ENCODE assay signal across 8 mouse cellular contexts in genomic region chr10:80406684-80407501, GRCm38 (mm10). TPM values are rescaled to one million over a fixed set of nuclear protein-coding genes. Genes with fewer than 3 reads are reported as not detected.
DNase-seq lines count a peak whose midpoint lies in the region; ATAC-seq and TF ChIP-seq lines count a peak whose summit lies in the region.

TSS of gene Uqcr11 (minus strand) at chr10:80406830.

- H3K4me3 ChIP-seq in E14TG2a.4 (replicated peaks; ENCODE audit: low read length) = peak within 1 kb of the TSS; percentile 98
- peak within 1 kb of the TSS; percentile 90 for H3K4me3 ChIP-seq in forebrain, embryonic 13.5 days
- H3K4me3 ChIP-seq in liver, postnatal 0 days (ENCODE audit: low read depth, low read length) = peak within 1 kb of the TSS; percentile 70
- H3K4me3 ChIP-seq in neural tube, embryonic 14.5 days (ENCODE audit: low read depth, low read length) = peak within 1 kb of the TSS; percentile 77

- H3K27ac ChIP-seq in forebrain, embryonic 13.5 days = peak within 1 kb of the TSS; percentile 83
- peak within 1 kb of the TSS; percentile 85 for H3K27ac ChIP-seq in liver, postnatal 0 days (ENCODE audit: low read depth)
- H3K27ac ChIP-seq in neural tube, embryonic 14.5 days (ENCODE audit: low read depth, low read length) = peak within 1 kb of the TSS; percentile 80

- H3K36me3 ChIP-seq in E14TG2a.4 (ENCODE audit: insufficient read depth, low read length) = peaks cover 75% of the 10 kb centered on the region
- peaks cover 52% of the 10 kb centered on the region for H3K36me3 ChIP-seq in forebrain, embryonic 13.5 days (ENCODE audit: poor library complexity, severe bottlenecking)
- peaks cover 48% of the 10 kb centered on the region for H3K36me3 ChIP-seq in liver, postnatal 0 days (replicated peaks; ENCODE audit: insufficient read depth, low read length)
- peaks cover 40% of the 10 kb centered on the region for H3K36me3 ChIP-seq in neural tube, embryonic 14.5 days (ENCODE audit: control insufficient read depth, insufficient read depth, low read length)

- H3K27me3 ChIP-seq in E14TG2a.4 (ENCODE audit: insufficient read depth, low read length) = no peaks in the 10 kb centered on the region
- no peaks in the 10 kb centered on the region for H3K27me3 ChIP-seq in forebrain, embryonic 13.5 days
- H3K27me3 ChIP-seq in liver, postnatal 0 days (ENCODE audit: insufficient read depth, low read length) = no peaks in the 10 kb centered on the region
- H3K27me3 ChIP-seq in neural tube, embryonic 14.5 days (ENCODE audit: control insufficient read depth, insufficient read depth, low read length) = no peaks in the 10 kb centered on the region; the same call in 1 of the 2 replicates

- WGBS in forebrain, embryonic 13.5 days = 2% methylated on average over 27 of the region's 27 CpGs
- WGBS in large intestine, adult 2 months = under 1% methylated on average over 27 of the region's 27 CpGs
- WGBS in liver, postnatal 0 days (ENCODE audit: insufficient replicate concordance) = under 1% methylated on average over 27 of the region's 27 CpGs
- 2% methylated on average over 27 of the region's 27 CpGs for WGBS in neural tube, embryonic 14.5 days

- TF ChIP-seq EP300 in liver, postnatal 0 days (IDR thresholded peaks at IDR 0.05; ENCODE audit: low read depth) = no peak; the same call in 1 of the 2 replicates

- peaks cover 77% of the 10 kb centered on the region for H3K4me1 ChIP-seq in E14TG2a.4 (replicated peaks; ENCODE audit: low read depth, low read length)
- H3K4me1 ChIP-seq in forebrain, embryonic 13.5 days = peaks cover 27% of the 10 kb centered on the region
- H3K4me1 ChIP-seq in liver, postnatal 0 days (ENCODE audit: insufficient read depth) = peaks cover 22% of the 10 kb centered on the region
- H3K4me1 ChIP-seq in neural tube, embryonic 14.5 days (ENCODE audit: control insufficient read depth, insufficient read depth, low read length) = peaks cover 16% of the 10 kb centered on the region

- TF ChIP-seq CTCF in E14TG2a.4 (conservative IDR thresholded peaks at IDR 0.05; ENCODE audit: low read length) = no peak
- TF ChIP-seq CTCF in liver, postnatal 0 days (IDR thresholded peaks at IDR 0.05; ENCODE audit: low read depth) = no peak

- peak; percentile 87 for ATAC-seq in forebrain, embryonic 13.5 days
- peak; percentile 83 for ATAC-seq in liver, postnatal 0 days
- peak; percentile 79 for ATAC-seq in neural tube, embryonic 14.5 days (ENCODE audit: low read depth)

- intact Hi-C loops in heart, postnatal 10 days (cut with DNase I) = no loop called here

- no peaks in the 10 kb centered on the region for H3K9me3 ChIP-seq in E14TG2a.4 (ENCODE audit: low read length)
- no peaks in the 10 kb centered on the region for H3K9me3 ChIP-seq in forebrain, embryonic 13.5 days (replicated peaks)
- no peaks in the 10 kb centered on the region for H3K9me3 ChIP-seq in liver, postnatal 0 days (ENCODE audit: low read length)
- no peaks in the 10 kb centered on the region for H3K9me3 ChIP-seq in neural tube, embryonic 14.5 days (ENCODE audit: control insufficient read depth, low read length)

- peak within 1 kb of the TSS; percentile 98 for H3K4me2 ChIP-seq in forebrain, embryonic 13.5 days
- H3K4me2 ChIP-seq in liver, postnatal 0 days (ENCODE audit: low read depth, low read length) = peak within 1 kb of the TSS; percentile 88
- H3K4me2 ChIP-seq in neural tube, embryonic 14.5 days (ENCODE audit: low read depth, low read length) = peak within 1 kb of the TSS; percentile 55

- DNase-seq in c-Kit-positive CD71-positive TER-119-positive erythroid progenitor cells, embryonic 14.5 days (ENCODE audit: low spot score) = peak; percentile 90
- DNase-seq in heart, postnatal 10 days = peak; percentile 94 to 96
- peak; percentile 78 for DNase-seq in large intestine, adult 2 months (ENCODE audit: low read depth, low spot score)
- peak; percentile 92 for DNase-seq in liver, postnatal 0 days
- peak; percentile 92 for DNase-seq in testis, postnatal 10 days (ENCODE audit: low spot score)

- H3K9ac ChIP-seq in forebrain, embryonic 13.5 days = peak within 1 kb of the TSS; percentile 89
- peak within 1 kb of the TSS; percentile 80 for H3K9ac ChIP-seq in liver, postnatal 0 days (replicated peaks)
- H3K9ac ChIP-seq in neural tube, embryonic 14.5 days (replicated peaks; ENCODE audit: low read depth, low read length) = peak within 1 kb of the TSS; percentile 82

RNA-seq across cellular contexts. Expression of gene Uqcr11, which starts in this region (rescaled TPM):
- 593 and 623 TPM in 2 replicates for polyA plus RNA-seq in forebrain, embryonic 13.5 days (2015; fragmentation: Nextera tagmentation; extraction: Ambion mirVana)
- 1,000 to 10,000 TPM; 1,658 to 1,691 TPM for total RNA-seq in heart, postnatal 10 days (2021)
- polyA plus RNA-seq in large intestine, adult 2 months (2012; rRNA removed) = 2,454 and 2,475 TPM in 2 replicates
- polyA plus RNA-seq in liver, postnatal 0 days (2015; fragmentation: Nextera tagmentation; extraction: Ambion mirVana) = 753 and 771 TPM in 2 replicates
- polyA plus RNA-seq in neural tube, embryonic 14.5 days (2014; fragmentation: Nextera tagmentation; extraction: Ambion mirVana) = 674 and 791 TPM in 2 replicates

Comparison
In these comparisons a context has a peak if more than half of its experiments do, and no peak if none do; other contexts are left out.
1. Peak in every context shown above with its lines: DNase-seq, ATAC-seq, H3K4me3 ChIP-seq and H3K27ac ChIP-seq.